Mouse (Mus musculus) gastrocnemius, postnatal 4 days (tissue): Measurements from ENCODE around the gene Vangl2. TPM values are rescaled to one million over a fixed set of nuclear protein-coding genes. Genes with fewer than 3 reads are reported as not detected.
A peak's percentile ranks its signal among the peaks of the same experiment; 100 is the strongest.

ENCODE experiments used
- DNase-seq, 2 experiments: peaks; one replicate each; pipeline ENCODE4 v3.0.0; 2021 to 2022; ENCODE audit warnings: low spot score in 2 of 2, mixed read lengths in 2 of 2
- total RNA-seq, 2 experiments: library from RNA; stranded (reverse); gene quantifications; 2 replicates each; pipeline ENCODE4 v1.2.3; 2021

Vangl2 gene
- total RNA-seq, 2 experiments from 2014 or later: 9.6 to 10.4 TPM

- no peak for DNase-seq
Measured at GRCm38 (mm10) chr1:172009406-172009805, 18.8 kb downstream of the Vangl2 start.

DNA sequence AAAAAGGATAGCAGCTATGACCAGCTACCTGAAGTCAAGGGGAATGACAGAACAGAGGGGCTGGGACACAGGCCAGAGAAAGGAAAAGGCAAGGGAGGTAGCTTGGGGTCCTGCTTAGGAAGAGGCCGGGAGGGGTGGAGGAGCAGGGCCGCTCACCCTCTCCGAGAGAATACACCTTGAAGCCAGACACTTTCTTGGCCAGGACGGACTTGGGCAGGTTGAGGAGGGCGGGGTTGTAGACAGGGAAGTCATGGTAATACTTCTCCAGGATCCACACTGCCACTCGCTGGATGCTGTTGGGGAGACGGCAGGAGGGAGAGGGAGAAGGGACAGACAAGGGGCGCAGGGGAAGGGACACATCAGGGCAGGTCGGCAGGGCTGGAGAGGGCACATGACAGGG lies 19.9 kb downstream of the Vangl2 start:
- no peak for DNase-seq

- no peak for DNase-seq
Measured at GRCm38 (mm10) chr1:172007761-172008160, 20.5 kb downstream of the Vangl2 start.

DNA sequence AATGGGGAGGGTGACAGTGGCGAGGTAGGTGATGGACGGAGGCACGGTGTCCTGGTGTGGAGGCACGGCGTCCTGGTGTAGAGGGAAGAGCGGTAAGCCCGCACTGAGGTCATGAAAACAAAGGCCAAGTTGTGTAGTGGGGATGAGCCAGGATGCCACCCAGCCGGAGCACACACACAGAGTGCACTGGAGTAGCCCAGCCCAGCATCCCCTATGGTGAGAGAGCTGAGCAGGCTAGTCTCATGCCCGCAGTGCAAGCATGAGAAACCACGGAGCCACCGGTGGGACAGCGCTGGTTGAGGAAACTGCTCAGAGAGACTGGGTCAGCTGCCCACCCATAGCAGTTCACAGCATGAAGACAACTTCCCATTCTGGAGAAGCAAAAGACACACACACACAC lies 26.6 kb downstream of the Vangl2 start:
- DNase-seq: peak in 1 of 2 experiments; percentile 12

GRCm38 (mm10) chr1:172000641-172001040 lies 27.6 kb downstream of the Vangl2 start:
- DNase-seq: peak in 1 of 2 experiments; percentile 45

- no peak for DNase-seq
Measured at GRCm38 (mm10) chr1:171998820-171999597, 29.2 kb downstream of the Vangl2 start.

GRCm38 (mm10) chr1:171996701-171997100 lies 31.5 kb downstream of the Vangl2 start:
- DNase-seq: no peak

DNA sequence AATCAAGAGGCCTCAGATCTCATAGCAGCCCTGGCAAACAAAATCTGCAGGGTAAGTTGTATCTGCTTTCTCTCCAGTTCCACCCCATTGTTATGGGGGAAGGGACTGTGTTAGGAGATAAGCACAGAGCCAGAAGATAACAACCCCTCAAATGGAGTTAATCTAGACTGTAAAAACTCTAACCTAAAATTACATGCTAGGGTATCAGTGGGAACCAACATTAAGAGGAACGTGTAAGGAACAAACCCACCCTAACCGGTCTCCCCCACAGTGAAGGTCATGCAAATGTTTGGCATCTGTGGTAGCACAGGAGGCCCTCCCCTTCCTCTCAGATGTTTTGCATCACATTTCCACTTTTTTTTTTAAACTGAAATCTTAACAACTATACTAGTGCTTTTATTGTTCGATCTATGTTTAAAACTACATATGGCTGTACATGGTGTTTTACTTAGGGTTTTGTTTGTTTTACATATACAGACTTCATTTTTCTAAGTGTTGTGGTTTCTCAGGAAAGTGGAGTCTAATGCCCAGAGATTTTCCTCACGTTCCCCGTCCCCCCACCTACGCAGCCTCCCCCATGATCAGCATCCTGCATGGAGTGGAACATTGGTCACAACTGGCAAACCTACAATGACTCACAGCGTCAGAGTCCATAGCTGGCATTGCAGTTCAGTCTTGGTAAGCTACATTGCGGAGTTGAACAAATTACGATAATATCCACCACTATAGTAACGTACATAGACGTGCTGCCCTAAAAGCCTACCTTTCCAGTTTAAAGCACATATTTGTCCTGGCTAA lies 33.1 kb downstream of the Vangl2 start:
- no peak for DNase-seq

- no peak for DNase-seq
Measured at GRCm38 (mm10) chr1:171994501-171994900, 33.7 kb downstream of the Vangl2 start.

- DNase-seq: no peak
Measured at GRCm38 (mm10) chr1:171992901-171993530, 35.2 kb downstream of the Vangl2 start.

DNA sequence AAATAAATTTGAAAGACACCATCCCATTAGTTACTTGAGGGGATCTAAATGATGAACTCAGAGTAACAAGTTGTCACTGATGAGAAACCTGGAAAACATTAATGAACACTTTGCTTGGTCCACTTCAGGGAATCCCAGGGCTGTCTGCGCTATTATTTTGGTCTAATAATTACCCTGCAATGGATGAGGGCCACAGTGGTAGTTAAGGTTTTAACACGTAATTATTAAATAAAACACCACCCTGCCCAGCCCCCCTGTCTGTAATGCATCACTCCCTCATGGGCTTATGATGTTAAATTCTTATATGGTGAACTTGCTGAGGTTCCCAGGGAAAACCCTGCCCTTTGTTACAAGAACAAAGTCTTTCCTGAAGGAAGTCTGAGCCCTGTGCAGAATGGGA lies 36.4 kb downstream of the Vangl2 start:
- DNase-seq: no peak

DNA sequence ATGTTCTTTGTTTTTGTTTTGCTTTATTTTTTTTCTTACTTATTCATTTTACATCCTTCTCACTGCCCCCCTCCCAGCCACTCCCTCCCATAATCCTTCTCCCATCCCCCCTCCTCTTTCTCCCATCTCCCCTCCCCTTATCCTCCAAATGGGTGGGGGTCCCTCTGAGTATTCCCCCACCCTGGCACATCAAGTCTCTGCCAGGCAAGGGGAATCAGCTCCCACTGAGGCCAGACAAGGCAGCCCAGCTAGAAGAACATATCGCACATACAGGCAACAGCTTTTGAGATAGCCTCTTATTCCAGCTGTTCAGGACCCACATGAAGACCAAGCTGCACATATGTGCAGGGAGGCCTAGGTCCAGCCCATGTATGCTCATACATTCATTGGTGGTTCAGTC lies 44.1 kb downstream of the Vangl2 start:
- no peak for DNase-seq

DNA sequence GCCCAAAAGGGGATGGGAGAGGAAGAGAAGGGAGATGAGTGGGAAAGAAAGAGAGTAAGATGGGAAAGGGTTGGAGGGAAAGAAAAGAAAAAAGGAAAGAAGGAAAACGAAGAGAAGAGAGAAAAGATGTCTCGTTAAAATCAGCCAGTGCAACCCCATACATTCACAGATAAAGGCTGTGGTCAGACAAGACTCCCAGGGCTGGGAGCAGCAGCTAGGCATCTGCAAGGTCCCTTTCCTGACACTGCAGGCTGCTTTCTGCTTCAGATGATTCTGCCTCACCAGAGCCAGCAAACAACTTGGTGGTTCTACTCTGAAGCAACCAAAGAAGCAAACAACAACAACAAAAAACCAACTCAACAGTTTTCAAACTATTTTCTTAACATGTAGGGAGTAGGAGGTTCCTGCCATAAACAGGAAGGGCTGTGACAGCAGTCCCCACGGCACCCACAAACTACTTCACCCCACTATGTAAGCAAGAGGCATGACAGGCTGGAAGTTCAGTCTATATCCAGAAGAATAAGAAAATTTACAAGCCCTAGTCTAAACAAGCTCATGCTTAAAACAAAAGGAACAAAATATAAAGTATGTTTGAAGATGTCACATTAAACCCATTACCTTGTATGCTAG lies 44.8 kb downstream of the Vangl2 start:
- DNase-seq: no peak

DNA sequence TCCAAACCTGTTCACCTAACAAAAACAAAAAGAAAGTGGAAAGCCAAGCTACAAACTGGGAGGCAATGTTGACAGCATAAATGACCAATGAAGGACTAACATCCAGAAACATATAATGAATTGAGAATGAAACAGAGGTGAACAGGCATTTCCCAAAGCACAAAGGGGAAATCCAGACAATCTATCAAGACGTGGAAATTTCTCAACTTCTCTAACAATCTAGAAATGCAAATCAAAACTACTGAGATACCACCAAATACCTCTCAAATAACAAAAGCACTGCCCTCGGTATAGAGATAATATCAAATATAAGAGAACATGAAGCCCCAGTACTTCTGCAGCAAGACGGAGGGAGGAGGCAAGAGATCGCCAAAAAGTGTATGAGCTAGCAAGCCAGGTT lies 45.5 kb downstream of the Vangl2 start:
- DNase-seq: no peak

GRCm38 (mm10) chr1:171982170-171982569 lies 46.1 kb downstream of the Vangl2 start:
- DNase-seq: no peak

DNA sequence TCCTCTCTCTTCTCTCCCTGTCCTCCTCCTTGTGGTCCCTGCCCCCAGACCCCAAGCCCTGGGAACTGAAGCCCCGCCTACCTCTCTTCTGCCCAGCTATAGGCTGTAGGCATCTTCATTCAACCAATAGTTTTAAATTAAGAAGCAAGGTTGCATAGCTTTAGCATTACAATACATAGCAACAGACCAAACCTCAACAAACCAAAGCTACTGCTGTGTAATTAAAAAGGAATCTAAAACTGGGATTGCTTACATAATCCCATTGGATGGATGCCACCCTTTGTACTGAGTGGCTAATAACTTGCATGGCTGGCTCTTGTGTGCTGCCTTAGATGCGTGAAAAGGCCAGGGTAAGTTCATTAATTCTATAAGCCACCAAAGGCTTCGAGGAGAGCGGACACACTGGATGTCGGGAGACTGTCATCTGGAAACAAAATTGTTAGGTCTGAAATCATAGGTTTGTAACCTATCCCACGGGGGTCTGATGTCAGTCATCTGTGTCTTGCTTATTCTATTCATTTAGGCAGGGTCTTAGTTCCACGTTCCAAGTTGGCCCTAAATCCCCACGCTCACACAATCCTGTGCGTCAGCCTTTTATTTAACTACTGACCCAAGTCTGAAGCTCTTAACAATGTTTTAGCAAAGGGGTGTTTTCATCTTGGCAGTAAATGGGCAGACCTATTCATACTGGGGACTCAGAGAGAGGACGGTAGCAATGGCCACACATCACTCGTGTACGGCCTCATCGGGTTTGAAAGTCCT lies 48.1 kb downstream of the Vangl2 start:
- DNase-seq: no peak

DNA sequence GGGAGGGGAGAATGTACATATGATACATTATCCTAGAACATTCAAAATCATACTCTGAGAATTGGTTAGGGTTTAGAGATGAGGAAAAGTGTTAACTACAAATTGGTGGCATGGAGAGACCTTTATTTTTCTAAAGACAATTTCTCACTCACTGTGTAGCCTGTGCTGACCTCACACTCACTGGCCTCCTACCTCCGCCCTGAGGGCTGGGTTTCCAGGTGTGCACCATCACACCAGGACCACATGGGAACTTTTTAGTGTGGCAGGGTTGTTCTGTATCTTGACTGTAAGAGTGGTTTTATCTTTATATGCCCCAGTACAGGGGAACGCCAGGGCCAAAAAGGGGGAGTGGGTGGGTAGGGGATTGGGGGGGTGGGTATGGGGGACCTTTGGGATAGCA lies 50.4 kb downstream of the Vangl2 start:
- no peak for DNase-seq

DNA sequence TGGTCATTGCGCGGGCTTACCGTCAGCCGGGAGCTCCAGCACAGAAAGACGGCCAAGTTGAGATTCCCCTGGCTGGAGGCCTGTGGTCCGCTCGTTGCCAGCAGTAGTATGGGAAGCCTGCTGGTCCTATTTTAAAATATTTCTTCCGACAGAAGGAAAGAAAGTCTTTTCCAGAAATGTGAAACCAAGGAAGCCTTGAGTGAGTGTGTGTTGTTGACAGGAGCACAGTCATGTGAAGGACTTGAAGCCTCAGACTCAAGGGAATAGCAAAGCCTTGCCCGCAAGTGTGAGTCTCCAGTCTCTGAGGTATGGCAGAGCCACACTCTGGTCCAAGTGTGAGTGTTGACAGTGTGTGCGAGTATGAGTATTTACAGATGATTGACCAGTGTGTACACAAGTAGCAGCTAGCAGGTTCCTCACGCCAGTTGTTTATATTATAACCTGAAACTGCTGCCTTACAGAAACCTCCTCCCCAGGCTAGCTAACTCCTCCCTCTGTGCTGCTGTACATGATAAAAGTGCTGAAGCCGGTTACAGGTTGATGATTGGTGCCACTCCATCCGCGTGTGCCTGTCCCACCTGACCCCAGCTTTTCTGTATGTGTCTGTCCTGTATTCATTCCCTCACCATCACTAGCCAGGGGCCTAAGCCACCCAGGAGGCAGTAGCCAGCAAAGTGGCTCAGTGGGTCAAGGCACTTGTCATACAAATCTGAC lies 51.3 kb downstream of the Vangl2 start:
- DNase-seq: no peak

GRCm38 (mm10) chr1:171975831-171976230 lies 52.4 kb downstream of the Vangl2 start:
- no peak for DNase-seq

DNA sequence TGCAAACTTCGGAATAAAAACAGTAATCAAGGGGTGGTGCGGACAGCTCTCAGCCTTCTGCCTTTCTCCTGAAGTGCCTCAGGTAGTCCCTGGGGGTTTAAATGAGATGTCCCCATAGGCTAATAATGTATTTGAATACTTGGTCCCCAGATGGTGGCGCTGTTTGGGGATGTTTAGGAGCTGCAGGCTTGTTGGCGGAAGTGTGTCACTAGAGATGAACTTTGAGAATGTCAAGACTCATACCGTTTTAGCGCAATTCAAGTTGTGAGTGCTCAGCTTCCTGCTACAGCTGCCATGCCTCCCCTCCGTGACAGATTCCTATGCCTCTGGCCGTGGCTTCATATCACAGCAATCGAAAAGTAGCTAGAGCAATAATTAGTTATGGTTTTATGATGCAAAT lies 52.9 kb downstream of the Vangl2 start:
- no peak for DNase-seq
